Mouse (Mus musculus) c-Kit-positive CD71-negative TER-119-negative erythroid progenitor cells, embryonic 14.5 days (primary cell): ENCODE measurements around the gene Ptpn1.
A peak's percentile ranks its signal among the peaks of the same experiment; 100 is the strongest.

Experiments
- DNase-seq: peaks from one replicate; pipeline ENCODE4 v3.0.0-alpha.2; 2013; ENCODE audit warnings: low read depth

Ptpn1 gene

GRCm38 (mm10) chr2:167921823-167922222 lies 10.0 kb upstream of the Ptpn1 start:
- no peak for DNase-seq

DNA sequence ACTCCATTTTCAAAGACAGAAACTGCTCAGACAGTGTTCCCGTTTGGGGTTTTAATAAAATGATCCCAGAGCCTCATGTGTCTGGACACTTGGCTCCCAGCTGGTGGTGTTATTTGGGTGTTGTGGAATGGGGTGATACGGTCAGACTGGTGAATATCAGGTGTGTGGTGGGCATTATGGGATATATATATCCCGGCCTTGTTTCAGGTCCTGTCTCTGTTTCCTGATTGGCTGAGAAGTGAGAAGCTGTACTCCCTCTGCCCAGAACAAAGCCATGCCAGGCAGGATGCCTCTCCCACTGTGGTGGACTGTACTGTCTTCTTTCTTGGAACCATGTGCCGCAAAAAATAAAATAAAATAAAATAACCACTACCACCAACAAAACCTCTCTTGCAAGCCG lies 7.8 kb upstream of the Ptpn1 start:
- no peak for DNase-seq

DNA sequence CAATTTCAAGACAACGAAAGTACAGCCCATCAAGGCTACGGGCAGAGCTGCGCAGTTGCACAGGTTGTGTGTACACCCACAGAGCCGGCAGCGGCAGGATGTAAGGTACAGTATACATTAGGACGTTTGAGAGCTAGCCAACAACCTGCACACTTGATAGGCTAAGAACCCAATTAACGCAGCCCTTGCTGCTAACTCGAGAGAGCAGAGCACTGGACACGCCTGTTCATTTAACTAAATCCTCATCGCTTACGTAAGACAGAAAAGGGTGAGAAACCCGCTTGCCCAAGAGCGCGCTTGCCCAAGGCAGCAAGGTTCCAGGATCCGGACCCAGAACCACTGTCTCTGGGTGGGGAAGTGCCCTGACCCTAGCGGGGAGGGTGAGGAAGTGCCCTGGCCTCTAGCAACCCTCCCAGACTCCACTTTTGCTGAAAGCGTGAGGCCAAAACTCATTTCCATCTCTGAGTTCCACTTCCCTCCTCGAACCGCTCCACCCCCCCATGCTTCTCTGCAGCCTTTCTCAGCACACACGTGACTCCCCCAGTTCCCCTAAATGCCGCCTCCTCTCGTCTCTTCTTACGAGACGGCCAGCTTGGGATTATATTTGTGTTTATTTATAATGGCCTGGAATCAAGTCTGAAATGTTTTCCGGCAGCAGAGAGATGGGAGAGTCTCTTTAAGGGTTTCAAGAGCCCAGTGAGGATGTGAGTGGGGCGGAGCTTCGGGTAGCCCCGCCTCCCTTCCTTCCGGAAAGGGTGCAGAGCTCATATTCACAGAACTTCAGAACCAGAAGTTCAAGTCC lies 6.9 kb upstream of the Ptpn1 start:
- DNase-seq, result peak; percentile 75

- DNase-seq, result no peak
These were observed 5.7 kb upstream of the Ptpn1 start for GRCm38 (mm10) chr2:167925841-167926800.

- DNase-seq, result no peak
These were observed 3.8 kb upstream of the Ptpn1 start for GRCm38 (mm10) chr2:167928002-167928526.

DNA sequence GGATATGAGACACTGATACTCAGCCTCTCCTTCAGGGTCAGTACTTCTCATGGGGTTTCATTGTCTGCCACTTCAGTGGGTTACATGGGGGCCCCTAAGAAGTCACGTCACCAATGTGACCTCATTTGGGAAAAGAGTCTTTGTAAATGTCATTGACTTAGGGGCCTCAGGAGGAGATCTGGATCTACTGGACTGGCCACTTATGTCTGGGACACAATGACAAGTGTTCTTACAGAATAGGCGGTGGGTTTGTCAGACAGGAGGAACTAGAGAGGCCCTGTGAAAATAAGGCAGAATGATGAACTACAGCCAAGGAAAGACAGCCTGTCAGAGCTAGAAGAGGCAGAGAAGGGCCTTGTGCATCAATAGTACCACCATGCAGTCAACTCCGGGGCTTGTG lies 2.9 kb upstream of the Ptpn1 start:
- DNase-seq, result no peak

- no peak for DNase-seq
These were observed 882 bp upstream of the Ptpn1 start for GRCm38 (mm10) chr2:167930975-167931374.

- DNase-seq, result no peak
These were observed 922 bp downstream of the Ptpn1 start for GRCm38 (mm10) chr2:167932727-167933231.

- no peak for DNase-seq
These were observed 1.5 kb downstream of the Ptpn1 start for GRCm38 (mm10) chr2:167933397-167933796.

DNA sequence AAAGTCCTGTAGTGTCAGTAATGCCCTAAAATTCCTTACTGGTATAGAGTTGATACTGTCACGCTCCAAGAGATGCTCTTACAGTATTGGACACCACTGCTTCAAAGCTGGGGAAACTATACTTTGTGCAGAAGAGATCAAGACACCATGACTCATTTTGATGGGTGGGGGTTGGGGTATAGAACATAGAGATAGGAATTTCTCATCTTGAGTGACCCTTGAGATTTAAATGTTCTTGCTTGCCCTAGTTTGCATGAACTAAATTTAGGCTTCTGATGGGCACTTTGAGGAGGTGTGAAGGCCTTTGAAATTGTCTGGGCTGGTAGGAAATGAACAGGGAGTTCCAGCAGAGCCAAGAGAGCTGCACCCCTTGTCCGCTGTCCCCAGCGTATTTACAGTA lies 4.1 kb downstream of the Ptpn1 start:
- DNase-seq, result no peak

DNA sequence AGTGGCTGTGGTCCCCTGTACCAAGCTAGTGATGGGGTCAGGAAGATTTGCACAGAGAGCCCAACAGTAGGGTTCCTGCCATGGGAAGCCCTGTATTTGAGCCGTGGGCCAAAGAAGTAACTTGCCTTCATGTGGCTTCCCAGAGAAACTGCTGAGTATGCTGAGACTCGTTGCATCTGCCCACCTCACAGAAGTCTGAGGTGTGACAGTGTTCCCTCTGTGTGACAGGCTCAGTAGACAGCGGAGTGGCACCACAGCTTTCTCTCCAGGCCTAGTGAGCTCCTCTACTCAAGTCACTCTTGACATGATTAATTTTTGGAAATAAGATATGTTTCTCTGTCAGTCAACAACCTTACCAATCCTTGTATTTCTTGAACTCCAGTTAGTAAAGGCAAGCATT lies 6.9 kb downstream of the Ptpn1 start:
- no peak for DNase-seq

DNA sequence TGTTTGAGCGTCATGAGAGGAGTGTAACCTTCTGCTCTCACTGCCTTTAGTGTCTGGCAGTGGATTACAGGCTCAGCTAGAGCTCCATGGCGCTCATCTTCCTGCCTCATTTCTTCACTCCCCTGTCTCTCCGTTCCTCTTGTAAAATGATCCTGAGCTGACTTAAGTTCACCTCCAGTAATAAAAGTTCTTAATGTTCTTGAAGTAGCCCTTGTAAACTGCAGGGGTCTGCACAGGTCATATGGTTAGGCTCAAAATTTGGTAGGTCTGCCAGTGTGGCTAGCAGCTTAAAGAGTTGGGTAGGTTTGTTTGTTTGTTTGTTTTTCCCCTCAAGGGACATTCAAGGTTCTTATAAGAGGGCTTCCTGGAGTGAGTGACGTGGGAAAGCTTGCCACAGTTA lies 7.3 kb downstream of the Ptpn1 start:
- DNase-seq, result no peak

- no peak for DNase-seq
These were observed 8.0 kb downstream of the Ptpn1 start for GRCm38 (mm10) chr2:167939632-167940399.

DNA sequence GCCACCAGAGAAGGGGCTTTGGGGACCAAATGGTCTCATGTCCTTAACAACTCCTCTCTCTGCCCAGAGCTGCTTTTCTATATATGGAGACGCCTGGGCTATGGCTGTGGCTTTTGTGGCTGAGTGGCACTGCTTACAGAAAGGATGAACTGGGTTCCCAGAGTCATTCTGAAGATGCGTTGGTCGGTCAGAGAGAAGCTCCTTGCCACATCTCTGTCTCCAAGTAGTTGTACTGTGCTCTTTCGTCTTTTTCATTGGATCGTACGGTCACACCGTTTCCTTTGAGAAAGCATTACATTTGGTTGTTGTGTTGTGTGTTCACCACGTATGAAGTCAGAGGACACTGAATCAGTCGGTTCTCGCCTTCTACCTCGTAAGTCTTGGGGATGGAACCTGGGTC lies 8.8 kb downstream of the Ptpn1 start:
- no peak for DNase-seq

- DNase-seq, result no peak
These were observed 9.5 kb downstream of the Ptpn1 start for GRCm38 (mm10) chr2:167941320-167941719.

GRCm38 (mm10) chr2:167941745-167942176 lies 9.9 kb downstream of the Ptpn1 start:
- no peak for DNase-seq

- DNase-seq, result no peak
These were observed 10.5 kb downstream of the Ptpn1 start for GRCm38 (mm10) chr2:167942199-167942925.

DNA sequence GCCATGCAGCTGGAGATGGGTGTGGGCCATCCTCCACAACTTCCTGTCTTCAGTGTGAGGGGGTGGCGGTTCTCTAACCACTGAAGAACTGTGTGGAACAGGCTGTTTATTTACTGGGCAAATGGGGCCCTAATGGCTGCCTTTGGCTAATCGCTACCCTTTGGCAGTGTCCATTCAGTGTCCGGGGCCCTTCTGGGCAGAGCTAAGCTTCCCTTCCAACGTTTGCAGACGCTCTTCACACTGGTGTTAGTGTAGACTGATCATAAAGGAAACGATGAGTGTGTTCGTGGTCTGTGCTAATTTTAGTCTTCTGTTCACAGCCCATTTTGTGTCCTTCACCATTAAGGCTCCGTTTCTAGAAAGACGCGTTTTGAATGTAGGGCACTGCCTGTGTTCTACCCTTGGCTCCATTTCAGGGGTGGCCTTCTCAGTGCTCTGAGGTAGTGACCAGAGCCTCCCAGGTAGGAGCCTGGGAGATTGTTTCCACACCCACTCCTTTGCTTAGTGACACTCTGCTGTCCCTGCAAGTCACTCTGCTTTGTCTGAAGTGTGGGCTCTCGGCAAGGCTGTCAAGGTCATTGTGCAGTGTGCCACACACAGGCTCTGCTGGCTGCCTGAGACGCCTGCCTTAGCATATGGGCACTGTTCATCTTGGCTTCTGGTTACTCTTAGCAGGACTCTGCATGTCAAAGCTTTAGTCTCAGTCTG lies 11.2 kb downstream of the Ptpn1 start:
- no peak for DNase-seq

DNA sequence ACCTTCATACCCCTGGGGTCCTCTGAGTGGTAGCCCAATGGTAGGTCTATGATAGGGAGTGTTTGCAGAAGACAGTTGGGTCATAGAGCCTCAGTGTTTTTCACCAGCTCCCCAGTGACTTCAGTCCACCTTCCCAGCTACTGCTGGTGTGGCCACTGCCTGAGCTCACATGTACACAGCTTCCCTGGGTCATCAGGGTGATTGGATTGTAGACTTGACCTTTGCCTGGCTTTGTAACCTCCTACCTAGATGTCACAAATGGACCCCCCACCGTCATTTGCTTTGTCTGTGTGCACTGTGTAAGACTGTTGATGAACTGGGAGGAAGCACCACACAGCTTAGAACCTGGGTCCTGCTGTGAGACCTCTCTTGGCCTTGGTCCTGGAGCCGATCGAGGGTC lies 12.3 kb downstream of the Ptpn1 start:
- no peak for DNase-seq

GRCm38 (mm10) chr2:167945451-167945850 lies 13.6 kb downstream of the Ptpn1 start:
- no peak for DNase-seq
